Mouse (Mus musculus) embryonic facial prominence, embryonic 10.5 days (tissue): ENCODE data around the gene Rptn. TPM values are rescaled to one million over a fixed set of nuclear protein-coding genes. Genes with fewer than 3 reads are reported as not detected.
A peak's percentile ranks its signal among the peaks of the same experiment; 100 is the strongest.

Source experiments
- DNase-seq: peaks from one replicate; pipeline ENCODE4 v3.0.0-alpha.2; 2017; ENCODE audit warnings: low spot score
- H3K27ac ChIP-seq: fragments of 300-500 bp; sonication (generic); replicated peaks from 2 replicates; pipeline ENCODE4 v1.5.1; 2016; ENCODE audit warnings: mild to moderate bottlenecking
- H3K27me3 ChIP-seq: fragments of 300-500 bp; sonication (generic); replicated peaks from 2 replicates; pipeline ENCODE4 v1.6.1; 2016; ENCODE audit warnings: low read depth, mild to moderate bottlenecking; ENCODE audit not compliant: poor library complexity, severe bottlenecking
- H3K36me3 ChIP-seq: fragments of 300-500 bp; sonication (generic); replicated peaks from 2 replicates; pipeline ENCODE4 v1.6.1; 2016; ENCODE audit warnings: mild to moderate bottlenecking, moderate library complexity
- H3K4me1 ChIP-seq: fragments of 300-500 bp; sonication (generic); 2 replicates; pipeline ENCODE4 v1.6.1; 2016
- H3K4me3 ChIP-seq: fragments of 300-500 bp; sonication (generic); 2 replicates; pipeline ENCODE4 v1.5.1; 2016; ENCODE audit warnings: mild to moderate bottlenecking, moderate library complexity
- H3K9me3 ChIP-seq: fragments of 300-500 bp; sonication (generic); 2 replicates; pipeline ENCODE4 v1.6.1; 2016; ENCODE audit warnings: mild to moderate bottlenecking
- WGBS: fragments of 180-500 bp; shearing (Covaris S2); methylation state at CpG from one replicate; pipeline ENCODE4 v1.1.7; 2016; 5-methylcytosine and 5-hydroxymethylcytosine counted together
- polyA plus RNA-seq: library from polyadenylated mRNA; unstranded; fragments of >200 nt; fragmentation: Nextera tagmentation; extraction: Ambion mirVana; gene quantifications from 2 replicates; pipeline ENCODE4 v1.2.1, GENCODE M21; 2016

The Rptn gene
- not detected in 2 replicates for polyA plus RNA-seq

DNA sequence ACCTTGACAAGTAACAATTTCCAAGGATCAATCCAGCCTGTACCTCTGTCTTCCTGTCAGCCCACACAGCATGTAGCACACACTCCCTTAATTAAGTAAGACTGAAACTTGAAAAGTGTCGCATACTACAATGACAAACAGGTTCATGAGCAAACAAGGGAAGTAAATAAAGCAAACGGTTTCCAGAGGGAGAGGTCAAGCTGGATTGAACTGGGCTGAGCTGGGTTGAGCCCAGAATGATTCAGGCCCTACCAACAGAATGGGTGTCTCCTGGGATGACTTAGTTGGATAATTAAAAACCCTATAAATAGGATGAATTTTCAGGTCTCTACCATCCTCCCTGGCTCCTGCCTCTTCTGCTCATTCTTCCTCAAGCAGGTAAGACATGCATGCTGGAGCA, at the start of gene Rptn:
Gene Rptn (plus strand): TSS at position 334 of the 400 bp plus-strand sequence.
- Histone ChIP-seq H3K4me3 (no peak within 1 kb of the TSS), H3K27ac (no peak within 1 kb of the TSS), H3K27me3 (no peaks in the 10 kb centered on the region), H3K36me3 (no peaks in the 10 kb centered on the region), H3K9me3 (no peaks in the 10 kb centered on the region), H3K4me1 (no peaks in the 10 kb centered on the region)
- 74% methylated on average over 2 of the region's 2 CpGs for WGBS
- DNase-seq, result no peak

DNA sequence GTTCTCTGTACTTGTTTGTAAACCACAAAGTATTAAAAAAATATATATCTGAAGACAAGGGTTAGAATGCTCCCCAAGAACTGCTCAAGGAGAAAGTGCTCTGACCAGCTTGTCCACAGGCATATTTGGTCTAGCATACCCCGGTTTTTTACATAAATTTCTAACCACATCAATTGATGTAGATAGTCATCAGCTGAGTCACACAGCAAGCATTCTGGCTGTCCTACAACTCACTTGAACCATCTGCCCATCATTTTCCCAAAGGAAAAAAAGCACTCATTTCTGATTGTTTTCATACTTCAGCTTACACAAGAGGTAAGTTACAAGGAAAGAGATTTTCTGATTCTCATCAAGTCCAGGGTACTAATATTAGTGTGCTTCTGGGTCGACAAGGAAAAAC, 46.6 kb upstream of the Rptn start:
- no peak for DNase-seq
- Histone ChIP-seq H3K9me3 (no peaks in the 10 kb centered on the region), H3K36me3 (no peaks in the 10 kb centered on the region), H3K4me3 (no peak overlapping the region), H3K27ac (no peak overlapping the region), H3K4me1 (no peaks in the 10 kb centered on the region), H3K27me3 (no peaks in the 10 kb centered on the region)
- 76% methylated on average over 2 of the region's 2 CpGs for WGBS

DNA sequence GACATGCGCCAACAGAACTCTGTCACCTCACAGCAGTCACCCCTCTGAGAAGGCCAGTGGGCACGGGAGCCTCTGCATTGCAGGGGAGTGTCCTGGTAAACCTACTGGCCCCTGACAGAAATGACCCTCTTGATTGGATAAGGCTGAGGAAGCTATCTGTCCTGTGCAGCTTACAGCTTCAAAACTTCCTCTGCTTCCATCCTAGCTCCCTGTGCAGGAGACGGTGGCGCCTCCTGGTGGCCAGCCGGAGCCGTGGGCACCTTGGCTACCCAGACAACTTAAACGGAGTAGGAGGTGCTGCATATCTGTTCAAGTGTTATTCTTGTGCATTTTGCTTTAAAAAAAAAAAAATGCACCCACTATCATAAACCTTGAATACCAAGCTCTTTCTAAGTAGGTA, 33.5 kb upstream of the Rptn start:
- 19% methylated on average over 7 of the region's 7 CpGs for WGBS
- Histone ChIP-seq H3K27ac (no peak overlapping the region), H3K4me1 (peaks cover 3% of the 10 kb centered on the region; the same call in 1 of the 2 replicates), H3K9me3 (no peaks in the 10 kb centered on the region), H3K36me3 (no peaks in the 10 kb centered on the region), H3K27me3 (peaks cover 14% of the 10 kb centered on the region), H3K4me3 (no peak overlapping the region)
- peak; percentile 73 for DNase-seq

DNA sequence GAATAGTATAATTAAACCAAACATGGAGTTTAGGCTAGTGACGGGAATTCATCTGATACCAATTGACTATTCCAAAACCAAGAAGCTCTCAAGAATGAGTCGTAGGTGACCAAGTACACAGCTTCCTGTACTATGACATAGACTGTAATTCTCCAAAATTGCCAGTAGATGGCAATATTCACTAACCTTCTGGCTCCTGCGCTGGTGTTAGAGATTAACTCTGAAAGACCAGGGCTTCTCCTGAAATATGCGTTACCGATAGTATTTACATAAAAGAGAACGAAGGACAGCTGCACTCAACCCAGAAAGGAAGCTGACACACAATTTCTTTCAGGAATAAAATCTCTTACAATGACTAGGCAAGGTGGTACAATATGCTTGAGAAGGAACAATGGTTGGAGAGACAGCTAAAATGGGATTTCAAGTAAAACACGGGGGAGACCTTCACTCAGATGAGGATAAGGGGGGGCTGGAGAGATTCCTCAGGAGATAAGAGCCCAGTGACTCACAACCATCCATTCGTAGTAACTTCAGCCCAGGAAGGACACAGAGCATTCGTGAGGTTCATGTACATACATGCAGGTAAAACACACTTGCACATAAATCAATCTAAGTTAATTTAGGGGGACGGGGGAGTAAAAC, 31.4 kb upstream of the Rptn start:
- Histone ChIP-seq H3K27ac (no peak overlapping the region), H3K4me1 (peaks cover 3% of the 10 kb centered on the region; the same call in 1 of the 2 replicates), H3K9me3 (no peaks in the 10 kb centered on the region), H3K4me3 (peak overlapping the region; percentile 31; the same call in 1 of the 2 replicates), H3K27me3 (peaks cover 14% of the 10 kb centered on the region), H3K36me3 (no peaks in the 10 kb centered on the region)
- WGBS, result 10% methylated on average over 10 of the region's 10 CpGs
- peak; percentile 20 for DNase-seq

DNA sequence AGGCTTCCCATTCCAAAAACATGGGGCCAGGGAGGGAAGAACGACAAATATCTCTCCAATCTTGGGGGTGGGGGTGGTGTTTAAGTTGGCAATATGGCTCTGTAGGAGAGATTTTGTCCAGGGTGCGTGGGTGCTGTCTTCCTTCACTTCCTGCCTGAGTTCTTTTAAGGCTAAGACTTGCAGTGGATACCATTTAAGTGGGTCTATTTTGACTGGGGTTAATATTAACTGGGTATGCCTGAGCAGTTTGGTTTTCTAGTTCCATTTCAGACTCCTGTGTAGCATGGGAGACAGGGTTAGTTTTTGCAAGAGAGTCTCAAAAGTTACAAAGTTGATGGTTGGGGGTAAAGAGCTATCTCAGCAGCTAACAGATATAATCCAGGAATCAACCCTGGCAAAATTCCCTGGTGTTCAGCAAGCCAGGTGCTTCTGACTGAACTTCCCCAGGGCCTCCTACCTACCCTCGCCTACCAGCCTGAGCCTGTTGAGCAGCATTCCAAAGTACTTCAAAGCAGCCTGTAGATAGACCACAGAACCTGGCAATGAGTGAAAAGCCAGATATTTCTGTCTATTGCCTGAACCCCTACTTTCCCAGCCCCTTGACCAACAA, 26.4 kb upstream of the Rptn start:
- H3K27me3 ChIP-seq, result peaks cover 14% of the 10 kb centered on the region
- WGBS, result 55% methylated on average over 3 of the region's 3 CpGs
- DNase-seq, result peak; percentile 25

DNA sequence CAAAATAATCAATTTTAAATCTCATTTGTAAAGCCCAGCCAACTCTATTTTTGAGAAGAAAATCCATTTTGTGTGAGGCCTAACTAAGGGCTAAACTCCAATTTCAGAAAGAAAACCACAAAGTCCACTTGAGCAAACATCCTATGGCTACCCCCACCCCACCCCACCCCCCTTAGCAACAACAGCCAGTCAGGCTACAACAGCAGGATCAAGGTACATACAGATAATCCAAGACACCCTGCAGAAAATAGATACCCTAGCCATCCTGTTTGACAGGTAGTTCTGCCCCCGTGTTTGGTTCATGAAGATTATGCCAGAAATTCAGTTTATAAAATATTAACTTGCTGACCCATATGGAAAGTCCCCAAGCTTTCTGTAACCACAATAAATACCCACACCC, 25.3 kb upstream of the Rptn start:
- Histone ChIP-seq H3K27ac (no peak overlapping the region), H3K9me3 (no peaks in the 10 kb centered on the region), H3K36me3 (no peaks in the 10 kb centered on the region), H3K4me3 (no peak overlapping the region), H3K27me3 (peaks cover 7% of the 10 kb centered on the region; the same call in 1 of the 2 replicates), H3K4me1 (no peaks in the 10 kb centered on the region)
- 85% methylated on average over 1 of the region's 1 CpGs for WGBS
- no peak for DNase-seq

More for the DNA sequence above, 26.4 kb upstream of the Rptn start:
- H3K27ac ChIP-seq, result no peak overlapping the region
- no peak overlapping the region for H3K4me3 ChIP-seq
- H3K4me1 ChIP-seq, result peaks cover 2% of the 10 kb centered on the region; the same call in 1 of the 2 replicates
- no peaks in the 10 kb centered on the region for H3K9me3 ChIP-seq
- no peaks in the 10 kb centered on the region for H3K36me3 ChIP-seq

DNA sequence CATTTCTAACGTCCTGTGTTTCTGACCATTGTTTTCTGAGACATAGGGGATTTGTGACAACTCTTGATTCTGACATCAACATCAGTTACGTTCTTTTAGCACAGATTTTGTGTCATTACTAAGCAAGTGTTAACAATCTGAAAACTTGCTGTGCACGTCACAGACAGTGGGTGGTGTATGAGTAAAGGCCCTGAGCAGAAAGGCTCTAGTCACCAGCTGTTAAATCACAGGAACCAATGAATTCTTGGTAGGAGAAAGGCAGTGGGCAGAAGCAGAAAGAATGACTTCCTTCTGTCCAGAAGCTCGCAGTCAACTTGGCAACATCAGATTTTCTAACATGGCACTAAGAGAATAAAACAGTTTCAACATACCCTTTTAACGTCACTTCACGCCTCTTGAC, 20.1 kb upstream of the Rptn start:
- no peak overlapping the region for H3K27ac ChIP-seq
- H3K27me3 ChIP-seq, result no peaks in the 10 kb centered on the region
- WGBS, result 85% methylated on average over 6 of the region's 6 CpGs
- no peak for DNase-seq
- no peak overlapping the region for H3K4me3 ChIP-seq
- no peaks in the 10 kb centered on the region for H3K36me3 ChIP-seq
- no peaks in the 10 kb centered on the region for H3K9me3 ChIP-seq
- no peaks in the 10 kb centered on the region for H3K4me1 ChIP-seq

DNA sequence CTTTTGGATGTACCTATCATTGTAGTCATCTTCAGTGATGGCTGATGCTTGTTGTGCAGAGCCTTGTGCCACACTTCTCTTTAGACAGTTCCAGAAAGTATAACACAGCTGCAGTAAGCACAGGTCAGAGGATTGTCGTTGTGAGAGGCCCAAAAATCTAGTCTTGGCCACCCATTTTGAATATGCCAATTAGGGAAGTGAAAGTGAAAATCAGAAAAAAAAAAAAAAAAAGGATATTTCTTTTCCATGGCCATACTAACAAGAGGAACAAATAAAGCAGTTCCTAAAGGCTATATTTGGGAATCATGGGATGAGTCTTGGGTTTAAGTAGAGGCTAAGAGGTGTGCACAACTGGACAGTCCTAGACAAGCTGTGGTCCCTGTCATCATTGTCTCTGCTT, 18.3 kb upstream of the Rptn start:
- Histone ChIP-seq H3K4me3 (no peak overlapping the region), H3K4me1 (no peaks in the 10 kb centered on the region), H3K27me3 (no peaks in the 10 kb centered on the region), H3K36me3 (no peaks in the 10 kb centered on the region), H3K9me3 (no peaks in the 10 kb centered on the region), H3K27ac (no peak overlapping the region)
- WGBS, result 82% methylated on average over 1 of the region's 1 CpGs
- DNase-seq, result no peak

DNA sequence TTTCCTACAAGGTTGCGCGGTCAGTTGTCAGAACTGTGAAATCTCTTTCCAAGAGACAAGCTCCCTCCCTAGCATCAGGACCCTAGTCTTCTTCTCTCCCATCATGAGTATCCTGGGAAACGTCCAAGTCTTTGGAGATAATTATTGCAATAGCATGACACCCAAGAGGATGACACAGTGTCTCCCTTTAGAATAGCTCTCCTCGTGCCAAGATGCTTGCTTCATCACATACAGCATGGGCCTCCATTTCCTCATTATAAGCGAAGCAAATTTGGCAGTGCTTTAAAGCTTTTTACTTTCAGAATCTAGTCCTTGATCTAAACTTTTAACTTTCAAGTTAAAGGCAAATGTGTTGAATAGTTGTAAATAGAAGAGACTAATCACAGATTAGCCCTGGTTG, 17.9 kb upstream of the Rptn start:
- Histone ChIP-seq H3K27ac (no peak overlapping the region), H3K4me3 (no peak overlapping the region), H3K36me3 (no peaks in the 10 kb centered on the region), H3K4me1 (no peaks in the 10 kb centered on the region), H3K27me3 (no peaks in the 10 kb centered on the region), H3K9me3 (no peaks in the 10 kb centered on the region)
- no peak for DNase-seq
- 89% methylated on average over 5 of the region's 5 CpGs for WGBS

DNA sequence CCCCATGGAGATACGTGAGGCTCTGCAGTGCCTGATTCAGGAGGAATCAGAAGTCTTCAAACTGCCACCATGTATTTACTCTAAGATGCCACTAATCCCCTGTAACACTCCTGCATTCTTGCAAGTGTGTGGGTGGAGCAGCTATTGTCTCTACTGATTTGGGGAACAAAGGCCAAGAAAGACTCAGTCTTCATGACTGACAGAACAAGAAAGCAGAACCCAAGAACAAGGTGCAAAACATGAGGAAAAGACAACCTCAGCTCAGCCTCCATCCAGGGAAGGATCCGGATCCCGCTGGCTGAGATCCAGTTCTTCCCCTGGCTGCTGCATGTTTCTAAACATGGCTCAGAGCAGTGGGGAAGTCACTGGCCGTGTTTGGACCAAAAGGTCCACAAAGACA, 15.4 kb upstream of the Rptn start:
- Histone ChIP-seq H3K27me3 (no peaks in the 10 kb centered on the region), H3K27ac (no peak overlapping the region), H3K4me3 (no peak overlapping the region), H3K9me3 (no peaks in the 10 kb centered on the region), H3K4me1 (no peaks in the 10 kb centered on the region), H3K36me3 (no peaks in the 10 kb centered on the region)
- no peak for DNase-seq
- WGBS, result 59% methylated on average over 4 of the region's 4 CpGs

DNA sequence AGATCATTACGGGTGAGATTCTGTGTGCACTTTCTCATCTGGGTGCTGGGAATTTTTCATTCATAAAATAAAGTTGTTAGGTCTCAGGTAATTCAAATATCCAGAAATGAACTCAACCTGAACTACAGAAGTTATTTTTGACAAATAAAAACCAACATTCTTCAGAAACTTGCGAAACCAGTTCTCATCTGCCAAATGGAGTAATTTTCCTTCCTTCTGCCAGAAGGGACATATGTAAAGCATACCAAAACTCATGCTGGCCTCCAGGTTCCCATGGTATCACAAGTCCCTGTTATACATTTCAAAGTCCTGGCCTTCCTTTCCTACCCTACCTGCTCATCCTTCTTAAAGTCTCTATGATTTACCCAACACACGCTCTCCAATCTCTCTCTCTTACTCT, 10.4 kb downstream of the Rptn start:
- DNase-seq, result no peak
- 91% methylated on average over 3 of the region's 3 CpGs for WGBS

DNA sequence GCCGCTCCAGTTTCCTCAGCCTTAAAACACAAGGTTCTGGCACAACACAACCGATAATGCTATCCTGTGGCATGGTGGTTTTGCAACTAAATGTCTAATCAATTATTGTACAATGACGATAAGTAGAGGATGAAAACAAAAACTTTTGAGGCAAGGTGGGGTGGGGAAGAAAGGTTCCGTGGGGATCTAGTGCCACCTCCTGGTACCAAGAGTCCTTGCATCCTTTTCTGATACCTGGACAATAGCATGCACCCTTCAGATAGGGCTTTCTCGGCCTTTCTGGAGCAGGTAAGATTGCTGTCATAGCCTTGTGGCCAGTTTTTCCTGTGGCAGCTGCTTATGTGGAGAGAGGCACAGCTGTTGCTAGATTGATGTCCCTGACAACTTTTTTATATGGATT, 13.5 kb downstream of the Rptn start:
- Histone ChIP-seq H3K9me3 (no peaks in the 10 kb centered on the region), H3K36me3 (no peaks in the 10 kb centered on the region), H3K27ac (no peak overlapping the region), H3K27me3 (no peaks in the 10 kb centered on the region), H3K4me1 (no peaks in the 10 kb centered on the region), H3K4me3 (no peak overlapping the region)
- peak; percentile 33 for DNase-seq
- 33% methylated on average over 5 of the region's 5 CpGs for WGBS

More for the DNA sequence above, 10.4 kb downstream of the Rptn start:
- Histone ChIP-seq H3K4me3 (no peak overlapping the region), H3K36me3 (no peaks in the 10 kb centered on the region), H3K27ac (no peak overlapping the region), H3K27me3 (no peaks in the 10 kb centered on the region), H3K4me1 (no peaks in the 10 kb centered on the region), H3K9me3 (no peaks in the 10 kb centered on the region)

DNA sequence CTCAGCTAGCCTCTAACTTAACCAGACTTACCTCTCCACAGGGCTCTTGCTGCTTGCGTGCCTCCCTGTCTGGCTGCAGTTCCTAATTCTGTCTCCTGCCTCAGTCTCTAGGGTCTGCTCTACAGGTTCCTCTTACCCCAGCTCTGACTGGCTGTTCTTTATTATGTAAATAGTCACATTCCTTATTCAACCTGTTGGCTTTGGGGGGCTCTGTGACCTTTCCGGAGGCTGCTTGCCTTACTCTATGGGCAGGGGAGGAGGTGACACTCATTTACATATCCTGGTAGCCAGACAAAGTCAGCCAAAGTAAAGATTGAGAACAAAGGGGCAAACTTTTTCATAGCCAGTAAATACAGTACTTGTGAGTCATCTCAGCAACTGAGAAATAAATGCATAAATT, 18.4 kb downstream of the Rptn start:
- H3K27ac ChIP-seq, result no peak overlapping the region
- no peaks in the 10 kb centered on the region for H3K27me3 ChIP-seq
- no peaks in the 10 kb centered on the region for H3K9me3 ChIP-seq
- 14% methylated on average over 2 of the region's 2 CpGs for WGBS
- no peaks in the 10 kb centered on the region for H3K36me3 ChIP-seq
- H3K4me1 ChIP-seq, result no peaks in the 10 kb centered on the region
- DNase-seq, result no peak
- no peak overlapping the region for H3K4me3 ChIP-seq
